Mouse (Mus musculus) forebrain, embryonic 13.5 days (tissue): ENCODE measurements around the gene Olfr167. TPM values are rescaled to one million over a fixed set of nuclear protein-coding genes. Genes with fewer than 3 reads are reported as not detected.
"Not testable (repeated sequence)": the region's sequence is repeated elsewhere in the genome, so short reads cannot be mapped to it uniquely, and the experiment has no call there.

Experiments
- ATAC-seq: fragments of 200-750 bp; cut with Nextera tagmentation; 2 replicates; pipeline ENCODE4 v1.8.0; 2017
- H3K27ac ChIP-seq: fragments of 300-500 bp; sonication (generic); 2 replicates; pipeline ENCODE4 v1.5.1; 2015; ENCODE audit warnings: inconsistent platforms, mild to moderate bottlenecking, moderate library complexity
- H3K27me3 ChIP-seq: fragments of 300-500 bp; sonication (generic); 2 replicates; pipeline ENCODE4 v1.6.1; 2015; ENCODE audit warnings: mild to moderate bottlenecking, inconsistent platforms
- H3K36me3 ChIP-seq: fragments of 300-500 bp; sonication (generic); 2 replicates; pipeline ENCODE4 v1.6.1; 2015; ENCODE audit warnings: mild to moderate bottlenecking, inconsistent platforms; ENCODE audit not compliant: poor library complexity, severe bottlenecking
- H3K4me1 ChIP-seq: fragments of 300-500 bp; sonication (generic); 2 replicates; pipeline ENCODE4 v1.6.1; 2015; ENCODE audit warnings: inconsistent platforms
- H3K4me2 ChIP-seq: fragments of 300-500 bp; sonication (generic); 2 replicates; pipeline ENCODE4 v1.6.1; 2015; ENCODE audit warnings: inconsistent platforms, mild to moderate bottlenecking, moderate library complexity
- H3K4me3 ChIP-seq: fragments of 300-500 bp; sonication (generic); 2 replicates; pipeline ENCODE4 v1.5.1; 2015; ENCODE audit warnings: mild to moderate bottlenecking, inconsistent platforms
- H3K9ac ChIP-seq: fragments of 300-500 bp; sonication (generic); 2 replicates; pipeline ENCODE4 v1.6.1; 2015; ENCODE audit warnings: mild to moderate bottlenecking, inconsistent platforms
- H3K9me3 ChIP-seq: fragments of 300-500 bp; sonication (generic); replicated peaks from 2 replicates; pipeline ENCODE4 v1.6.1; 2016; ENCODE audit warnings: inconsistent platforms
- WGBS: fragments of 180-500 bp; shearing (Covaris S2); methylation state at CpG from one replicate; pipeline ENCODE4 v1.1.7; 2015; 5-methylcytosine and 5-hydroxymethylcytosine counted together
- polyA plus RNA-seq: library from polyadenylated mRNA; unstranded; fragments of >200 nt; fragmentation: Nextera tagmentation; extraction: Ambion mirVana; gene quantifications from 2 replicates; pipeline ENCODE4 v1.2.1, GENCODE M21; 2015

The Olfr167 gene
- polyA plus RNA-seq: not detected in 2 replicates

DNA sequence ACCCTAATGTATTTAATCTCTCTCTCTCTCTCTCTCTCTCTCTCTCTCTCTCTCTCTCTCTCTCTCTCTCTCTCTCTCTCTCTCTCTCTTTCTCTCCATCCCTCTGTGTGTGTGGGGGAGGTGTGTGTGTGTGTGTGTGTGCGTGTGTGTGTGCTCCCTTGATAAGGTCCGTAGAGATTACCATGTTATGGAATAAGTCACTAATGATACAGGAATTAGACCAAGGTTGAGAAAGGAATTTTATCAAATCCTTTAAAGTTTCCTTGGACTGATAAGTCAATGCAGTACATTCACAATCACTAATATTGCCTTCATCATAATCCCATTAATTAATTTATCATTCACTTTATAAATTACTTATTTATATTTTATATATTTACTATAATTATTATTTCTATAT is at the start of gene Olfr167:
Olfr167 (minus strand) TSS at position 101 of the 400 bp plus-strand sequence.
- no peaks in the 10 kb centered on the region for H3K4me1 ChIP-seq
- H3K9me3 ChIP-seq: 0 out of 2 replicates have a peak, but pooled peaks cover 5% of the 10 kb centered on the region
- no peaks in the 10 kb centered on the region for H3K27me3 ChIP-seq
- no peak within 1 kb of the TSS for H3K9ac ChIP-seq
- WGBS: 91% methylated on average over 2 of the region's 2 CpGs
- H3K36me3 ChIP-seq: no peaks in the 10 kb centered on the region
- no peak within 1 kb of the TSS for H3K27ac ChIP-seq
- no peak for ATAC-seq
- no peak within 1 kb of the TSS for H3K4me3 ChIP-seq
- H3K4me2 ChIP-seq: no peak within 1 kb of the TSS

GRCm38 (mm10) chr16:19571709-19572108 is 49.6 kb upstream of the Olfr167 start, which contains the start of gene Olfr169:
Gene Olfr169, minus strand, starts transcription at chr16:19571809.
- WGBS: 94% methylated on average over 2 of the region's 2 CpGs
- not testable (repeated sequence) for H3K9ac ChIP-seq, H3K27ac ChIP-seq, H3K4me2 ChIP-seq, H3K9me3 ChIP-seq, ATAC-seq, H3K4me1 ChIP-seq, H3K4me3 ChIP-seq, H3K36me3 ChIP-seq, H3K27me3 ChIP-seq

DNA sequence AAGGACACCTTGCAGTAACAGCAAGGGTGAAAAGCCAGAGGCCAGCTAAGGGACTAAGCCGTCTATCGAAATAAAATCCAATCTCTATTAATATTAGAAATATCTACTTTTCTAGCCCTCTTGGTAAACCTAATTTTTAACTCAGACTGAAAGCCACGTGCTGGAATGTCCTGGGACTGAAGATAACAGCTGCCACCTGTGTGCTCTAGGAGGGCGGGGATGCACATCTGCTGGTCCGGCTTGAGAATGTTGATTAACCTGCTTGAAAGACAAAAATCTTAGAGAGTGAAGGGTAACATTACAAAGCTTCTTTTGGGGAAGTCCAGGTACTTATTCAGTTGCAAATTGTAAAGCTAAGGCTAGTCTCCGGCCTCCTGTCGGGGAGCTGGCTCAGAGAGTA is 31.4 kb upstream of the Olfr167 start:
- not testable (repeated sequence) for H3K27me3 ChIP-seq, H3K9ac ChIP-seq, H3K9me3 ChIP-seq, H3K4me2 ChIP-seq, H3K36me3 ChIP-seq, H3K4me3 ChIP-seq, ATAC-seq, H3K27ac ChIP-seq, H3K4me1 ChIP-seq
- 89% methylated on average over 7 of the region's 7 CpGs for WGBS

DNA sequence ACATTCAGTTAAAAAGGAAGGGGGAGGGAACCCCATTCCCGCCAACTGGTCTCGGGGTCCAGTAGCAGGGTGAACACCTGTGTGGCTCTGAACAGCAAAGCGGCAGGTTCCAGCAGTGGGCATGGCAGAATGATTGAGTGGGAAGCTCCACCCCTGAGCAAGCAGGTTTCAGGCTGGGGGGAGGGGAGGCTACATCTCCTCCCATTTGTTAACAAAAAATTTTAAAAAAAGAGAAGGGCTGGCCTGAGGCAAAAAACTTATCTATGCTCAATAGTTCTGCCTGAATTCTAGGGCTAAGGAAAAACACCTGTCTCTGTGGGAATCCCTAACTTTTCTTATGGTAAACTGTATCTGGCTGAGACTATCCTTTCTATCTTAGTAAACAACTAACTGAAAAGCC is 30.2 kb upstream of the Olfr167 start:
- not testable (repeated sequence) for H3K36me3 ChIP-seq, H3K9me3 ChIP-seq, H3K9ac ChIP-seq, H3K4me1 ChIP-seq, H3K27me3 ChIP-seq, H3K27ac ChIP-seq, H3K4me2 ChIP-seq, ATAC-seq, H3K4me3 ChIP-seq
- WGBS: 94% methylated on average over 3 of the region's 3 CpGs

DNA sequence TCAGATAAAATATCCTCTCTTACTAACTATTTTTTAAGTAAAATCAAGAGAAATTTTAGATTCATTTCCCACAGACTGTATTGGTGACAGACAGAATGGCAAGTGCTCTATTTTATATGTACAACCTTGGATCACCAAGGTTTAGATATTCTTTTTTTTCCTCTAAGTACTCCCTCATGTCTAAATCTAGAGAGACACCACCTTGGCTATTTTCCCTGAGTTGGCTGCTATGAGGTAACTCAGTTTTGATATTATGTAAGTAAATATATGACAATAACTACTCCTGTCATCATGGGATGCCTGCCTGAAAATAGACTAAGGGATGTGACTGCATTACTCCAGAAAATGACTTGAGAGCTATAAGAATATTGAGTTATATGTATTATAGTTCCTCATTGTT is 13.4 kb upstream of the Olfr167 start, which contains the start of gene Olfr168:
Olfr168 (minus strand) TSS at position 101 of the 400 bp plus-strand sequence.
- Histone ChIP-seq H3K4me2 (no peak within 1 kb of the TSS), H3K9ac (no peak within 1 kb of the TSS), H3K27ac (no peak within 1 kb of the TSS), H3K9me3 (0 out of 2 replicates have a peak, but pooled peaks cover 4% of the 10 kb centered on the region), H3K27me3 (no peaks in the 10 kb centered on the region), H3K36me3 (no peaks in the 10 kb centered on the region), H3K4me1 (no peaks in the 10 kb centered on the region), H3K4me3 (no peak within 1 kb of the TSS)
- no peak for ATAC-seq

GRCm38 (mm10) chr16:19483394-19483793 is 38.7 kb downstream of the Olfr167 start, which contains the start of gene Olfr166:
Gene Olfr166, plus strand, starts transcription at chr16:19483694.
- H3K4me1 ChIP-seq: no peaks in the 10 kb centered on the region
- no peak within 1 kb of the TSS for H3K27ac ChIP-seq
- no peaks in the 10 kb centered on the region for H3K36me3 ChIP-seq
- H3K4me3 ChIP-seq: no peak within 1 kb of the TSS
- no peaks in the 10 kb centered on the region for H3K27me3 ChIP-seq
- H3K9ac ChIP-seq: no peak within 1 kb of the TSS
- H3K9me3 ChIP-seq: peaks cover 18% of the 10 kb centered on the region
- H3K4me2 ChIP-seq: no peak within 1 kb of the TSS
- ATAC-seq: no peak

DNA sequence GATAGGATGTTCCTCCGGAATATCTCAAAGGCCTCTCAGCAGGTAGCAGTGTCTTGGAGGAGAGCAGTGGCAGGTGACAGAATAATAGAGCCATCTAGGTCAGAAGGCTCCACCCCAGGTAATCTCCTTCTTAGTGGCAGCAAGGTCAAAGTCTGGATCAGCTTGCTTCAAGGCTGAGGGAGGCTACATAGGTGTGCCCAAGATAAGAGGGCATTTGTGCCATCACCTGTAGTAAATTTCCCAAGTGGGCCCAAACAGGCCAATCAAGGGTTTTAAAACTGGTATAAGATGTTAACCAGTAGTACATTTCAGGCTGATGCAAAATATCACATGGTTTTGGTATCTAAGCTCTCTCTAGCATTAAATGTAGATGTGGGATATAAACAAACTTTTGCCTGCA is 57.7 kb downstream of the Olfr167 start:
- no peaks in the 10 kb centered on the region for H3K36me3 ChIP-seq
- H3K27me3 ChIP-seq: no peaks in the 10 kb centered on the region
- no peak overlapping the region for H3K9ac ChIP-seq
- no peaks in the 10 kb centered on the region; the same call in 1 of the 2 replicates for H3K9me3 ChIP-seq
- WGBS: 88% methylated on average over 1 of the region's 1 CpGs
- H3K27ac ChIP-seq: no peak overlapping the region
- no peak overlapping the region for H3K4me3 ChIP-seq
- no peak overlapping the region for H3K4me2 ChIP-seq
- H3K4me1 ChIP-seq: no peaks in the 10 kb centered on the region
- ATAC-seq: no peak

Other genes starting within 250 kb of the Olfr167 start
- gene Olfr164, start 208.2 kb downstream of the Olfr167 start, polyA plus RNA-seq: not detected in 2 replicates
- gene Olfr165, start 99.1 kb downstream of the Olfr167 start, polyA plus RNA-seq: not detected in 2 replicates
- not detected in 2 replicates for gene Olfr166, start 38.6 kb downstream of the Olfr167 start, polyA plus RNA-seq
- gene Olfr168, start 13.3 kb upstream of the Olfr167 start, polyA plus RNA-seq: not detected in 2 replicates
- not detected in 2 replicates for gene Olfr169, start 49.5 kb upstream of the Olfr167 start, polyA plus RNA-seq
- not detected in 2 replicates for gene Olfr170, start 89.6 kb upstream of the Olfr167 start, polyA plus RNA-seq
- not detected in 2 replicates for gene Olfr171, start 107.7 kb upstream of the Olfr167 start, polyA plus RNA-seq
- gene Lamp3, start 184.1 kb upstream of the Olfr167 start, polyA plus RNA-seq: not detected in 2 replicates
- 50.0 and 59.7 TPM in 2 replicates for gene B3gnt5, start 237.9 kb upstream of the Olfr167 start, polyA plus RNA-seq